Mouse (Mus musculus): Measurements from ENCODE around the gene Sirt7. TPM values are rescaled to one million over a fixed set of nuclear protein-coding genes. Genes with fewer than 3 reads are reported as not detected.
"Not testable (repeated sequence)": the region's sequence is repeated elsewhere in the genome, so short reads cannot be mapped to it uniquely, and the experiment has no call there.

Sirt7 gene
- total and polyA plus RNA-seq, 2 experiments from 2014 or later = 31.3 to 36.0 TPM

- no peak overlapping the region for H3K4me3 ChIP-seq (ENCODE audit: low read depth, low read length)
Observed at GRCm38 (mm10) chr11:120583937-120584336, 41.1 kb downstream of the Sirt7 start.

GRCm38 (mm10) chr11:120582982-120583293 is 42.1 kb downstream of the Sirt7 start:
- not testable (repeated sequence) for H3K27ac ChIP-seq (ENCODE audit: low read depth, low read length); H3K4me2 ChIP-seq (ENCODE audit: low read depth, low read length, poor library complexity, severe bottlenecking); H3K4me1 ChIP-seq (ENCODE audit: insufficient read depth, low read length); ATAC-seq (ENCODE audit: low FRiP score); H3K4me3 ChIP-seq (ENCODE audit: low read depth, low read length); H3K9me3 ChIP-seq (ENCODE audit: low read length); DNase-seq (ENCODE audit: low spot score); H3K9ac ChIP-seq (replicated peaks; ENCODE audit: low read length, poor library complexity, severe bottlenecking); H3K27me3 ChIP-seq (ENCODE audit: insufficient read depth, low read length)
- peaks cover 37% of the 10 kb centered on the region for H3K36me3 ChIP-seq (ENCODE audit: insufficient read depth, low read length)
- WGBS = 88% methylated on average over 2 of the region's 2 CpGs

More at GRCm38 (mm10) chr11:120583937-120584336, 41.1 kb downstream of the Sirt7 start:
- Histone ChIP-seq H3K27ac (ENCODE audit: low read depth, low read length) (no peak overlapping the region), H3K9me3 (ENCODE audit: low read length) (no peaks in the 10 kb centered on the region), H3K27me3 (ENCODE audit: insufficient read depth, low read length) (no peaks in the 10 kb centered on the region), H3K4me2 (ENCODE audit: low read depth, low read length, poor library complexity, severe bottlenecking) (no peak overlapping the region), H3K9ac (replicated peaks; ENCODE audit: low read length, poor library complexity, severe bottlenecking) (no peak overlapping the region), H3K4me1 (ENCODE audit: insufficient read depth, low read length) (peaks cover 5% of the 10 kb centered on the region), H3K36me3 (ENCODE audit: insufficient read depth, low read length) (peaks cover 34% of the 10 kb centered on the region)
- DNase-seq (ENCODE audit: low spot score) (no peak), ATAC-seq (ENCODE audit: low FRiP score) (no peak)
- WGBS = 96% methylated on average over 1 of the region's 1 CpGs
- TF ChIP-seq CTCF (IDR thresholded peaks at IDR 0.05) = no peak

- Histone ChIP-seq H3K9me3 (ENCODE audit: low read length) (no peaks in the 10 kb centered on the region), H3K9ac (replicated peaks; ENCODE audit: low read length, poor library complexity, severe bottlenecking) (peak overlapping the region; percentile 95), H3K4me2 (ENCODE audit: low read depth, low read length, poor library complexity, severe bottlenecking) (peak overlapping the region; percentile 95), H3K4me1 (ENCODE audit: insufficient read depth, low read length) (peaks cover 5% of the 10 kb centered on the region), H3K27me3 (ENCODE audit: insufficient read depth, low read length) (no peaks in the 10 kb centered on the region), H3K36me3 (ENCODE audit: insufficient read depth, low read length) (peaks cover 39% of the 10 kb centered on the region), H3K4me3 (ENCODE audit: low read depth, low read length) (peak overlapping the region; percentile 96), H3K27ac (ENCODE audit: low read depth, low read length) (peak overlapping the region; percentile 96)
- ATAC-seq (ENCODE audit: low FRiP score) = no peak
- WGBS = 67% methylated on average over 8 of the region's 8 CpGs
- DNase-seq (ENCODE audit: low spot score) = no peak
- peak; percentile 64 for TF ChIP-seq CTCF (IDR thresholded peaks at IDR 0.05)
Observed at GRCm38 (mm10) chr11:120582268-120582981, 42.6 kb downstream of the Sirt7 start.

- peak within 1 kb of the TSS; percentile 95 for H3K4me2 ChIP-seq (ENCODE audit: low read depth, low read length, poor library complexity, severe bottlenecking)
Observed at GRCm38 (mm10) chr11:120581490-120582267, 43.4 kb downstream of the Sirt7 start, which contains the start of gene Arhgdia. Gene Arhgdia, minus strand, starts transcription at chr11:120581624.

GRCm38 (mm10) chr11:120580871-120581331 is 44.1 kb downstream of the Sirt7 start:
- H3K4me1 ChIP-seq (ENCODE audit: insufficient read depth, low read length) = peaks cover 5% of the 10 kb centered on the region
- H3K4me2 ChIP-seq (ENCODE audit: low read depth, low read length, poor library complexity, severe bottlenecking) = peak overlapping the region; percentile 95
- H3K36me3 ChIP-seq (ENCODE audit: insufficient read depth, low read length) = peaks cover 31% of the 10 kb centered on the region
- DNase-seq (ENCODE audit: low spot score) = peak; percentile 23
- TF ChIP-seq CTCF (IDR thresholded peaks at IDR 0.05) = no peak
- H3K27ac ChIP-seq (ENCODE audit: low read depth, low read length) = peak overlapping the region; percentile 96
- under 1% methylated on average over 41 of the region's 44 CpGs for WGBS
- H3K4me3 ChIP-seq (ENCODE audit: low read depth, low read length) = peak overlapping the region; percentile 96
- peak overlapping the region; percentile 95 for H3K9ac ChIP-seq (replicated peaks; ENCODE audit: low read length, poor library complexity, severe bottlenecking)
- H3K27me3 ChIP-seq (ENCODE audit: insufficient read depth, low read length) = no peaks in the 10 kb centered on the region
- peak; percentile 15; the same call in 1 of the 2 replicates for ATAC-seq (ENCODE audit: low FRiP score)
- H3K9me3 ChIP-seq (ENCODE audit: low read length) = no peaks in the 10 kb centered on the region

More at GRCm38 (mm10) chr11:120581490-120582267, 43.4 kb downstream of the Sirt7 start, which contains the start of gene Arhgdia:
- Histone ChIP-seq H3K4me1 (ENCODE audit: insufficient read depth, low read length) (peaks cover 5% of the 10 kb centered on the region), H3K4me3 (ENCODE audit: low read depth, low read length) (peak within 1 kb of the TSS; percentile 96), H3K9ac (replicated peaks; ENCODE audit: low read length, poor library complexity, severe bottlenecking) (peak within 1 kb of the TSS; percentile 95), H3K9me3 (ENCODE audit: low read length) (no peaks in the 10 kb centered on the region), H3K27ac (ENCODE audit: low read depth, low read length) (peak within 1 kb of the TSS; percentile 96), H3K36me3 (ENCODE audit: insufficient read depth, low read length) (peaks cover 38% of the 10 kb centered on the region), H3K27me3 (ENCODE audit: insufficient read depth, low read length) (no peaks in the 10 kb centered on the region)
- ATAC-seq (ENCODE audit: low FRiP score) (peak; percentile 75), DNase-seq (ENCODE audit: low spot score) (peak; percentile 90)
- WGBS = 5% methylated on average over 53 of the region's 75 CpGs
- peak; percentile 60 for TF ChIP-seq CTCF (IDR thresholded peaks at IDR 0.05)
